Mouse (Mus musculus): ENCODE results near the gene Cbx2. TPM values are rescaled to one million over a fixed set of nuclear protein-coding genes. Genes with fewer than 3 reads are reported as not detected.
A peak's percentile ranks its signal among the peaks of the same experiment; 100 is the strongest.

Gene Cbx2
- polyA plus RNA-seq, 1 experiment from 2014 or later = 5.7 TPM

GRCm38 (mm10) chr11:119007461-119008456, 15.0 kb upstream of the Cbx2 start:
- Histone ChIP-seq H3K4me2 (ENCODE audit: low read depth, low read length) (peak overlapping the region; percentile 36), H3K4me1 (ENCODE audit: control insufficient read depth, insufficient read depth, low read length) (no peaks in the 10 kb centered on the region), H3K9ac (replicated peaks; ENCODE audit: low read depth, low read length) (no peak overlapping the region), H3K4me3 (ENCODE audit: low read depth, low read length) (0 out of 2 replicates have a peak overlapping the region, but pooled peaks have one; percentile 12), H3K27ac (ENCODE audit: low read depth, low read length) (no peak overlapping the region), H3K36me3 (ENCODE audit: control insufficient read depth, insufficient read depth, low read length) (no peaks in the 10 kb centered on the region), H3K27me3 (ENCODE audit: control insufficient read depth, insufficient read depth, low read length) (no peaks in the 10 kb centered on the region), H3K9me3 (ENCODE audit: control insufficient read depth, low read length) (no peaks in the 10 kb centered on the region)
- 30% methylated on average over 21 of the region's 21 CpGs for WGBS
- ATAC-seq (ENCODE audit: low read depth) = peak; percentile 41; the same call in 1 of the 2 replicates

GRCm38 (mm10) chr11:119014455-119014854, 8.3 kb upstream of the Cbx2 start:
- no peak for ATAC-seq (ENCODE audit: low read depth)
- Histone ChIP-seq H3K4me1 (ENCODE audit: control insufficient read depth, insufficient read depth, low read length) (no peaks in the 10 kb centered on the region), H3K36me3 (ENCODE audit: control insufficient read depth, insufficient read depth, low read length) (no peaks in the 10 kb centered on the region), H3K9ac (replicated peaks; ENCODE audit: low read depth, low read length) (no peak overlapping the region), H3K27me3 (ENCODE audit: control insufficient read depth, insufficient read depth, low read length) (no peaks in the 10 kb centered on the region), H3K9me3 (ENCODE audit: control insufficient read depth, low read length) (no peaks in the 10 kb centered on the region), H3K27ac (ENCODE audit: low read depth, low read length) (no peak overlapping the region), H3K4me3 (ENCODE audit: low read depth, low read length) (no peak overlapping the region), H3K4me2 (ENCODE audit: low read depth, low read length) (no peak overlapping the region)
- WGBS = 81% methylated on average over 7 of the region's 7 CpGs

- Histone ChIP-seq H3K9me3 (ENCODE audit: control insufficient read depth, low read length) (no peaks in the 10 kb centered on the region), H3K4me2 (ENCODE audit: low read depth, low read length) (no peak overlapping the region), H3K36me3 (ENCODE audit: control insufficient read depth, insufficient read depth, low read length) (no peaks in the 10 kb centered on the region), H3K27ac (ENCODE audit: low read depth, low read length) (no peak overlapping the region), H3K4me1 (ENCODE audit: control insufficient read depth, insufficient read depth, low read length) (no peaks in the 10 kb centered on the region), H3K9ac (replicated peaks; ENCODE audit: low read depth, low read length) (no peak overlapping the region), H3K4me3 (ENCODE audit: low read depth, low read length) (no peak overlapping the region), H3K27me3 (ENCODE audit: control insufficient read depth, insufficient read depth, low read length) (no peaks in the 10 kb centered on the region)
- 17% methylated on average over 7 of the region's 7 CpGs for WGBS
- ATAC-seq (ENCODE audit: low read depth) = no peak
Measured at GRCm38 (mm10) chr11:119017506-119017905, 5.3 kb upstream of the Cbx2 start.

GRCm38 (mm10) chr11:119021180-119021579, 1.6 kb upstream of the Cbx2 start:
- H3K27ac ChIP-seq (ENCODE audit: low read depth, low read length) = no peak overlapping the region
- WGBS = 94% methylated on average over 7 of the region's 7 CpGs
- H3K4me3 ChIP-seq (ENCODE audit: low read depth, low read length) = no peak overlapping the region
- H3K36me3 ChIP-seq (ENCODE audit: control insufficient read depth, insufficient read depth, low read length) = no peaks in the 10 kb centered on the region
- no peak overlapping the region for H3K9ac ChIP-seq (replicated peaks; ENCODE audit: low read depth, low read length)
- no peaks in the 10 kb centered on the region for H3K9me3 ChIP-seq (ENCODE audit: control insufficient read depth, low read length)
- H3K4me2 ChIP-seq (ENCODE audit: low read depth, low read length) = no peak overlapping the region
- H3K27me3 ChIP-seq (ENCODE audit: control insufficient read depth, insufficient read depth, low read length) = no peaks in the 10 kb centered on the region
- no peak for ATAC-seq (ENCODE audit: low read depth)
- peaks cover 26% of the 10 kb centered on the region for H3K4me1 ChIP-seq (ENCODE audit: control insufficient read depth, insufficient read depth, low read length)

GRCm38 (mm10) chr11:119022068-119022894, 481 bp upstream of the Cbx2 start:
- Histone ChIP-seq H3K4me1 (ENCODE audit: control insufficient read depth, insufficient read depth, low read length) (peaks cover 30% of the 10 kb centered on the region), H3K27ac (ENCODE audit: low read depth, low read length) (peak overlapping the region; percentile 83; the same call in 1 of the 2 replicates), H3K36me3 (ENCODE audit: control insufficient read depth, insufficient read depth, low read length) (peaks cover 6% of the 10 kb centered on the region; the same call in 1 of the 2 replicates), H3K4me3 (ENCODE audit: low read depth, low read length) (peak overlapping the region; percentile 97), H3K9me3 (ENCODE audit: control insufficient read depth, low read length) (no peaks in the 10 kb centered on the region), H3K4me2 (ENCODE audit: low read depth, low read length) (peak overlapping the region; percentile 98), H3K27me3 (ENCODE audit: control insufficient read depth, insufficient read depth, low read length) (no peaks in the 10 kb centered on the region), H3K9ac (replicated peaks; ENCODE audit: low read depth, low read length) (peak overlapping the region; percentile 92)
- ATAC-seq (ENCODE audit: low read depth) = no peak
- 4% methylated on average over 42 of the region's 42 CpGs for WGBS

GRCm38 (mm10) chr11:119023616-119023980, 836 bp downstream of the Cbx2 start:
- 0% methylated on average over 14 of the region's 15 CpGs for WGBS
- H3K36me3 ChIP-seq (ENCODE audit: control insufficient read depth, insufficient read depth, low read length) = peaks cover 19% of the 10 kb centered on the region; the same call in 1 of the 2 replicates
- H3K27ac ChIP-seq (ENCODE audit: low read depth, low read length) = peak overlapping the region; percentile 83
- H3K4me1 ChIP-seq (ENCODE audit: control insufficient read depth, insufficient read depth, low read length) = peaks cover 30% of the 10 kb centered on the region
- no peaks in the 10 kb centered on the region for H3K9me3 ChIP-seq (ENCODE audit: control insufficient read depth, low read length)
- H3K9ac ChIP-seq (replicated peaks; ENCODE audit: low read depth, low read length) = peak overlapping the region; percentile 92
- peak overlapping the region; percentile 98 for H3K4me2 ChIP-seq (ENCODE audit: low read depth, low read length)
- no peak; the same call in 1 of the 2 replicates for ATAC-seq (ENCODE audit: low read depth)
- H3K4me3 ChIP-seq (ENCODE audit: low read depth, low read length) = peak overlapping the region; percentile 97
- no peaks in the 10 kb centered on the region for H3K27me3 ChIP-seq (ENCODE audit: control insufficient read depth, insufficient read depth, low read length)

- Histone ChIP-seq H3K9me3 (ENCODE audit: control insufficient read depth, low read length) (no peaks in the 10 kb centered on the region), H3K4me2 (ENCODE audit: low read depth, low read length) (peak overlapping the region; percentile 98), H3K36me3 (ENCODE audit: control insufficient read depth, insufficient read depth, low read length) (peaks cover 25% of the 10 kb centered on the region; the same call in 1 of the 2 replicates), H3K9ac (replicated peaks; ENCODE audit: low read depth, low read length) (peak overlapping the region; percentile 92), H3K27me3 (ENCODE audit: control insufficient read depth, insufficient read depth, low read length) (no peaks in the 10 kb centered on the region), H3K4me1 (ENCODE audit: control insufficient read depth, insufficient read depth, low read length) (peaks cover 30% of the 10 kb centered on the region), H3K27ac (ENCODE audit: low read depth, low read length) (0 out of 2 replicates have a peak overlapping the region, but pooled peaks have one; percentile 83), H3K4me3 (ENCODE audit: low read depth, low read length) (peak overlapping the region; percentile 97)
- no peak for ATAC-seq (ENCODE audit: low read depth)
- WGBS = 6% methylated on average over 7 of the region's 7 CpGs
Measured at GRCm38 (mm10) chr11:119024260-119024659, 1.5 kb downstream of the Cbx2 start.

GRCm38 (mm10) chr11:119026203-119026602, 3.4 kb downstream of the Cbx2 start:
- H3K27ac ChIP-seq (ENCODE audit: low read depth, low read length) = no peak overlapping the region
- 0 out of 2 replicates have a peak overlapping the region, but pooled peaks have one; percentile 7 for H3K9ac ChIP-seq (replicated peaks; ENCODE audit: low read depth, low read length)

More at GRCm38 (mm10) chr11:119026203-119026602, 3.4 kb downstream of the Cbx2 start:
- no peak overlapping the region for H3K4me2 ChIP-seq (ENCODE audit: low read depth, low read length)
- no peaks in the 10 kb centered on the region for H3K9me3 ChIP-seq (ENCODE audit: control insufficient read depth, low read length)
- H3K4me1 ChIP-seq (ENCODE audit: control insufficient read depth, insufficient read depth, low read length) = peaks cover 30% of the 10 kb centered on the region
- peaks cover 38% of the 10 kb centered on the region for H3K36me3 ChIP-seq (ENCODE audit: control insufficient read depth, insufficient read depth, low read length)
- H3K27me3 ChIP-seq (ENCODE audit: control insufficient read depth, insufficient read depth, low read length) = no peaks in the 10 kb centered on the region
- whole genome bisulfite sequencing = 65% methylated on average over 12 of the region's 12 CpGs
- ATAC-seq (ENCODE audit: low read depth) = no peak
- no peak overlapping the region for H3K4me3 ChIP-seq (ENCODE audit: low read depth, low read length)

All from neural tube, embryonic 14.5 days (tissue).